Mouse (Mus musculus) regulatory T cell (primary cell): ENCODE data around the gene Tnf.

Experiments used
- in situ Hi-C: fragments of 300-600 bp; cut with MboI, MseI; formaldehyde crosslinking; loops from one replicate; pipeline ENCODE4 v1.15.1; 2025; ENCODE audit warnings: high pct_unique_total_duplicates

Tnf gene

DNA sequence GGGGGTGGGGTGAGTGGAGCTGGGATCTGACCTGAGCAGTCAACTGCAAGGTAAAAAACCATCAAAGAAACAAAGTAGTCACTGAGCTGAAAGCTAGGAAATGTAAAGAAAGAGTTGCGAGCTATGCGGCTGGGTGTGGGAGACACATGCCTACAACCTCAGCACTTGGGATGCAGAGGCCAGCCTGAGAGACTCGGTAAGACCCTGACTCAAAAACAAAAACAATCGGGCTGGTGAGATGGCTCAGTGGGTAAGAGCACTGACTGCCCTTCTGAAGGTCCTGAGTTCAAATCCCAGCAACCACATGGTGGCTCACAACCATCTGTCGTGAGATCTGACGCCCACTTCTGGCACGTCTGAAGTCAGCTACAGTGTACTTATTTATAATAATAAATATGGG lies 32.3 kb upstream of the Tnf start:
- in situ Hi-C loops = loop anchor here (5.0 to 10.0 kb wide), 2 partner anchors 67 to 189 kb away; partner anchors contain the start of genes Clic1 and Msh5

DNA sequence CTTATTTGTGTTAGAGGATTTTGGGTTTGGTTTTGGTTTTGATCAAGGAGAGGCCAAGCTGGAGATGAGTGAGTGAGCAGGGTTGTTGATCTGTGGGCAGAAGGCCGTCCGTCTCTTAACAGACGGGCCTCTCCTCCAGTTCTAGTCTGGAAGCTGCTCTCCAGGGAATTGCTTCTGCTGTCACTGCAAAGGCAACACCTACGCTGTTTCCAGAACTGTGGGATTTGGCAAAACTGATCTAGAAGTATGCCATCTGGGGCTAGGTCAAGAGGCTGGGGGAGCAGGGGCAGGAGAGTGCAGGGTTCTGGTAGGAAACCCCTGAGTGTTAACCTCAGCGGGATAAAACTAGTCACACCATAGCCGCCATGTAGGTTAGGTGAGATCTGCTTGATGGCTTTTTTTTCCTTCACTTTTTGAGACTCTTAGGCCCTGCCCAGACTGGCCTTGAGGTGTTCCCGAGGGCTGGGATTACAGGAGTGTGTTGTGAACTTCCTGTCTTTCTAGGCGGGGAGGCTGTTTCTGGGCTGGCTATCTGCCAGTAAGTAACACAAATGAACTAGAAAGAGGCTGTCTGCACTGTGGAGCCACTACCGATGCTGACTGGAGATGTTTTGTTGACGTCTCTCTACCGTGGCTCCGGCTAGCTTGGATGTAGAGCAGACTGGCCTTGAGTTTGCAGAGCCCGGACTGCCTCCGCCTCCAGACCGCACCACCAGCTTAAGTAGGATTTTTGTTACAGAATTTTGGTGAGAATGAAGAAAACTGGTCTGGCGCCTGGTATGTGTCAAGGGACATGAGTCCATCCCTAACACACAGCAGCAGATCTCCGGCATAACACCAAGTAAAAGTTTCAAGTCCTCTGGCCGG lies 31.5 kb upstream of the Tnf start, which contains the start of gene Atp6v1g2:
Atp6v1g2 (plus strand) TSS at position 547 of the 867 bp plus-strand sequence.
- in situ Hi-C loops = loop anchor here (5.0 to 10.0 kb wide), 2 partner anchors 66 to 189 kb away; partner anchors contain the start of genes Clic1 and Msh5

DNA sequence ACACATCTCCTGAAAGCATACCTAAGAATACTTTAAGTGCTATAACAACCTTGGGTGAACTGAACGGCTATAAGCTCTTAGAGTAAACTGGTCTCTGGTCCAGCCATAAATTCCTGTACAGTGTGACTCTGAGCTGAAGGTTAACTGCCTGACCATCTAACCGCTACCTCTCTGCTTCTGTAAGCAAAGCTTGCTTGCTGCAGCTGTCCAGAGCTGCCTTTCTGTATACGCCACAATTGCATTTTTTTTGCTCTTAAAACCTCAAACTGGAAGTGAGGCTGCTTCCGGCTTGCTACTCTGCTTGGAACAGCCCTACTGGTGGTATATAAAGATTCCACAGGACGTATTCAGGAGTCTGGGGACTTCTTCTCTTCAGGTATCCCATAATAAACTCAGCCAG lies 30.9 kb upstream of the Tnf start:
- in situ Hi-C loops = loop anchor here (5.0 to 10.0 kb wide), 2 partner anchors 65 to 188 kb away; partner anchors contain the start of genes Clic1 and Msh5

DNA sequence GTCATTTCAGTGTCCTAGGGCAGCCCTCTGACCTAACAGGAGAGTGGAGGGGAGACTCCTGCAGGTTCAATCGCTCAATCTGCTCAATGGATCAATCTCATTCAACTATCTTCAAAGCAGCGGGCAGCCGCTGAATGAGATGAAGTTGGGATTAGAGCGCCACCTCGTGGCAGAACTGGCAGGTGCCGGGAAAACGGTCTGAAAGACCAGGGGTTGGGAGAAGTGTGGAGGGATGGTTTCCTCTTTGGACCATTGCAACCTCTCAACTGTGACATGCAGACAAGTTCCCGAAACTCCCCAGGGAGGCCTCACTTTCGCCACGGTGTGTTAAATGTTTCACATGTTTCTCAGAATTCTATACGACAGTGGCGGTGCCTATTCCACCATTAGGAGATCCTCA lies 30.2 kb upstream of the Tnf start:
- in situ Hi-C loops = loop anchor here (5.0 to 10.0 kb wide), 2 partner anchors 65 to 187 kb away; partner anchors contain the start of genes Clic1 and Msh5

DNA sequence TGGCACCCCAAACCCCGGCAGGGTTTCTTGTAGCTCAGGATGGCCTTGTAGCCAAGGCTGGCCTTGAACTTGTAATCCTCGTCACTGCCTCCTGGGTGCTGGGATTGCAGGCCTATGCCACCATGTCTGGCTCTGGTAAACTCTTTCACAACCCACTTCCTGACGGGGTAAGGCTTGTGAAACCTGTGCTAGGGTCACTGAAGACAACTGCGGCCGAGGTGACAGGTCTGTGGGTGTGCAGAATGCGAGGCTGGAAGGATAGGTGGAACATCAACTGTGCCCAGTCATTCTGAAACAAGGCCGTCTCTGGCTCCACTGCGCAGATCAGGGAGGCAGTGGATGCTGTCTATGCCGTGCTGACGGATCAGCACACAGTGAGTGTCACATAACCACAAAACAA lies 29.2 kb upstream of the Tnf start:
- in situ Hi-C loops = loop anchor here (5.0 to 10.0 kb wide), 2 partner anchors 64 to 186 kb away; partner anchors contain the start of genes Clic1 and Msh5

DNA sequence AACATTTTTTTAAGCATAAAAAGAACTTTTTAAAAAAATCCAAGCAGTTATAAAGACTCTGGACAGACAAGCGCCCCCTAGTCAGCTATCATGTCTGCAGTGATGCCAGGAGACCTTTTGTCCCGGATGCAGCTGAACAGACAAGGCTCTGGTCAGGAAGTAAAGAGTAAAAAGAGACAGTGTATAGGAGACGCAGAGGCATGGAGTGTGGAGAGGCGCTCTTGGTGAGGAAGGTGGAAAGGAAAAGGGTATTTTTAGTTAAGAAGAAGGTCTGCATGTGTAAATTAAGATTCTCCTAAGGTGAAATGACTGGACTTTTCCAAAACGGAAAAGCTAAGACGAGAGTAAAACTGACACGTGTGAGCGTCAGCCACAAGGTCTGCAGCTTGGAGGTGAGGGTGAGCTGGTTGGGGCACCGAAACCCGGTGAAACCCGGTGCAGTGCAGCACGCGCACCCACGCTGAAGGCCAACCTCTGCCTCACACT lies 24.8 kb upstream of the Tnf start:
- in situ Hi-C loops = no loop called here

DNA sequence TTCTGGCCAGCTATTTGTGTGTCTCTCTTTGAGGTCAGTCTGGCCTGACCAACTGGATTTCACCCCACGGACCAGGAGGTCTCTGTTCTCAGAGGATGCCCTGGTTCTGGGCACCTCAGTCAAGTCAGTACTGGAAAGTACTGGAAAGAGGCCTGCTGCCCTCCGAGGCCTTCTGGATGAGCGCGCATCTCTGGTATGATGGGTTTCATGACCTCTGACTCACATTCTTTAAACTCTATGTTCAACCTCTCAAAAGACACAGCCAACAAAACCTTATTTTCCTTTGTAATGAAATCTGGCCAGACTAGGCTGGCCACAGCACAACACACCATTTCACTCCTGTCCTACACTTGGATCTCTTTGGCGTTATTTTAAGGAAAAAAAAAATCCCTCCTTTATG lies 23.6 kb upstream of the Tnf start:
- in situ Hi-C loops = no loop called here

DNA sequence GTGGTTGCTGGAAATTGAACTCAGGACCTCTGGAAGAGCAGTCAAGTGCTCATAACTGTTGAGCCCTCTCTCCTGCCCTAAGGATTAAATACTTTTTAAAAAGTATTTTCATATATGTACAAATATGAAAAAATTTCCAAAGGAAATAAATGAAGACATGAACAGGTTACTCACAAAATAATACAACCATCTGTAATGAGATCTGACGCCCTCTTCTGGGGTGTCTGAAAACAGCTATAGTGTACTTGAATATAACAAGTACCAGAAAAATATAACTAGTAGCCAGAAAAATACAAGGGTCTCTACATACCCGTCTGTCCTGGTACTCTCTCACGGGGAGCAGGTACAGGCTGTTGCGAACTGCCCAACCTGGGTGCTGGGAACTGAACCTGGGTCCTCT lies 22.8 kb upstream of the Tnf start:
- in situ Hi-C loops = no loop called here

DNA sequence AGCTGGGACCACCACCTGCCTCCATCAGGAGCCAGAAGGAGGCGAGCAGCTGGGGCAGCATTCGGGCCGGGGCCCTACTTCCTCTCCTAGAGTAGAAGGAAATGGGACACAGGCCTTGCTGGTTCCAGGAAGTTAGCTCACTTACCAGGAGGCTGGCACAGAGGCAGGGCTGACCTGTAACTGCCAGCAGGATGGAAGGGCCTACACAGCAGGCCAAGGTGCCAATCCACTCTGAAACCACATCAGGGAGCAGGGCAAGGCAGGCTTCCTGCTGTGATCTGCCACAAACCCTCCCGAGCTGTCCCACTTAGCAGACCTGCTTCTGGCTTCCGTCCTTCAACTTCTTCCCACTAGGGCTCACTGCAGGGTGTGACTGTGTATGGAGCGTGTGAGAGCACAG lies 20.5 kb upstream of the Tnf start:
- in situ Hi-C loops = no loop called here

DNA sequence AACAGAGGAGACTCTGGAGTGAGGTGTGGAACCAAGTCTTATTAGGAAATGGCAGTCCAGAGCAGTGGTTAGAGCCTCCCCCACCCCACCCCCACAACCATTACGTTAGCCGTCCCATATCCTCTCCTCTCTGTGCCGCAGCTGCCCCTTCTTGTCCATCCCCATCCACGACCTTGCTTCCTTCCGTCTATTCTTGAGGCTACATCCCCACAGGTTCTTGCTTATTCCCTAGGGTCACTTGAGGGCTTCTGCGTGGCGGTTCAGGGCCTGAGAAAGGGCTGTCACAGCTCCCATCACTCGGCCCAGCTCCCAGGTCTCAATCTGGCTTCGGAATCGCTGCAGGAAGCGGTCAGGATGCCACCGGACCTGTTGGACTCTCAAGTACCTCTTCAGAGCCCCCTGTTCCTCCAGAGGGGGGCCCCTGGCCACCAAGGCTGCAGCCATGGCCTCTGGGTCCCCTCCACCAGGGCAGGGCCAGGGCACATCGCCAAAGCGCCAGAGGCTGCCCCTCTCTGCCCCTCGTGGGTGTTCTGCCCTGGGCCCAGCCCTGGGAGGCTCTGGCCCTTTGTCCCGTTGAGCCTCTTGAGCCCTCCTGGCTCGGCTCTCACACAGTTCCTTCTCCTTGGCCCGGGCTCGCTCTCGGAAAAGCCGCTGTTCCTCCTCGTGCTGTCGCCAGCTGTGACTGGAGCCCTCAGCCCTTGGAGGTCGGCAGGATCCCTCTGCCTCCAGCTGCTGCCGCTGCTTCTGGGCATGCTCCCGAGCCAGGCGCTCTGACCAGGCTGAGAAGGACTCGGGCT lies 18.5 kb upstream of the Tnf start, which contains the start of gene Gm16181:
Gm16181 (plus strand) TSS at position 679 of the 797 bp plus-strand sequence.
- in situ Hi-C loops = no loop called here

DNA sequence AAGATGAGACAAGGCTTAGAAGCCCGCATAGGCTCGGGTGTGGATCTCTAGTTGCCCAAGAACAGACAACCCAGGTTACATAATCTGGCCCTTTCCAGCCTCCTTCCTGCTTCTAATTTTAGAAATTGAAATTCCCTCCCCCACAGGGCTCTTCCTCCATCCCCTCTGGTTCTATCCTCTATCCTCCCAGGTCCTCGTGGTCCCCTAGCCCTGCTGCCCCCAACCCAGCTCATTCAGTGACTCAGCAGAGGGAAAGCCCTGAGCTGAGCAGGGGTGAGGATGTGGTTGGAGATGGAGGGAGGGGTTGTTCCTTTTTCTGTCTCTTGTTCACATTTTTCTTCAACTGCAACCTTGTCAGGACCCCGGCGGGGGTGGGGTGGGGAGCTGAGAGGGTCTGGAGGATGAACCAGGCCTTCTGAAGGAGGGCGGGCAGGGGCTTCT lies 17.8 kb upstream of the Tnf start:
- in situ Hi-C loops = no loop called here

DNA sequence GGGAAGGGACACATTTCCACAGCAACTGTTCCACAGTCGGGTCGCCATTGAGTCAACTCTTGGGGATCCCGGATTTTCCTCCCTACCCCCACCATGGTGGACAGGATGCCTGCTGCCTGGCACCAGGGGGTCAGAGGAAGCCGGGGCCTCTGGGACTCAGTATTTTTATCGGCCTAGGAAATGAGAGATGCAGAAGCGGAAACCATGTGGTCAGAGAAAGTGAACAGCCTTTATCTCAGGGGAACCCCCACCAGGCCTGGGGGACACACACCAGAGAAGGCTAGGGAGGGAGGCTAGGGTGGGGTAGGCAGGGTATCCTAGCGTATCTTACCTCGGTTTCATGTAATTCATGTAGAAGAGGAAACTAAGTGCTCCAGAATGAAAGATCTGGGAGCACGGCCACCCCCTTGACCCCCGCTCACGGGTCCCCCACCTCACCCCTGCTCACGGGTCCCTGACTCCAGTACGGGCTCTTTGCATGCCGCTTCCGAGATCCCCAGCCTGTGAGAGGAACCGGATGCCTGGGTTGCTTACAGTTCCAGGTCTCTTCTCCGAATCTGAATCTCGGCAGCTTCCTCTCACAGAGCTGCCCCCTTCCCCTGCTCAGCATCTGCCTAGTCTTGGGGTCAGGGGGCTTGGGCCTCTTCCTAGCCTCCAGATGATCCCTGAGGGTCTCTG lies 16.8 kb upstream of the Tnf start:
- in situ Hi-C loops = no loop called here

DNA sequence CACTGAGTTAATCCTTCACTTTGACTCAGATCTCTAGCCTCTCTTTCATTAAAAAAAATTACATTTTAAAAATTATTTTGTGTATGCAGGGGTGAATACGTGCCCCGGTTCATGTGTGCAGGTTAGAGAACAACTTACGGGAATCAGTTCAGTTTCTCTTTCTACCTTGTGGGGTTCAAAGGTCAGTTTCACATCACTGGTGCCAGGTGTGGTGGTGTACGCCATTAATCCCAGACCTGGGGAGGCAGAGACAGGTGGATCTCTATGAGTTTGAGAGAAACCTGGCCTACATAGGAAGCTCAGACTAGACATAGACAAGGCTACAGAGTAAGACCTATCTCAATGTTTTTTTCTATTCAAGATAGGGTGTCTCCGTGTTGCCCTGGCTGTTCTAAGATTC lies 11.3 kb upstream of the Tnf start:
- in situ Hi-C loops = no loop called here

DNA sequence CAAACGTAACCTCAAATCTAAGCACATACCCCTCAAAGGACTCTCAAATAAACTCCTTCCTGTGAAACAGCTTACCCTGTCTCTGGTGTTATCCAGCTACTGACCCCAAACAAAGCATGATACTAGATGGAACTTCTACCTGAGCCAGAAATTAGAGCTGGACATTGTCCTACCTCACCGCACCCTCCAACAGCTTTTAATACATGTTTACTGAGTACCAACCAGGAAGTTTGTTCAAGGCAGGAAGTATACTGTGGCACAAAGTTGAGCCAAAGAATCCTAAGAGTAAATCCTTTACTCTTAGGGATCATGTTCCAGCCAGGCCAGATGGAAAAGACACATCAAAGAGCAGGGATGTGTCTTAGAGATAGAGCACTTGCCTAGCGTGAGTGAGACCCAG lies 8.8 kb upstream of the Tnf start:
- in situ Hi-C loops = no loop called here

DNA sequence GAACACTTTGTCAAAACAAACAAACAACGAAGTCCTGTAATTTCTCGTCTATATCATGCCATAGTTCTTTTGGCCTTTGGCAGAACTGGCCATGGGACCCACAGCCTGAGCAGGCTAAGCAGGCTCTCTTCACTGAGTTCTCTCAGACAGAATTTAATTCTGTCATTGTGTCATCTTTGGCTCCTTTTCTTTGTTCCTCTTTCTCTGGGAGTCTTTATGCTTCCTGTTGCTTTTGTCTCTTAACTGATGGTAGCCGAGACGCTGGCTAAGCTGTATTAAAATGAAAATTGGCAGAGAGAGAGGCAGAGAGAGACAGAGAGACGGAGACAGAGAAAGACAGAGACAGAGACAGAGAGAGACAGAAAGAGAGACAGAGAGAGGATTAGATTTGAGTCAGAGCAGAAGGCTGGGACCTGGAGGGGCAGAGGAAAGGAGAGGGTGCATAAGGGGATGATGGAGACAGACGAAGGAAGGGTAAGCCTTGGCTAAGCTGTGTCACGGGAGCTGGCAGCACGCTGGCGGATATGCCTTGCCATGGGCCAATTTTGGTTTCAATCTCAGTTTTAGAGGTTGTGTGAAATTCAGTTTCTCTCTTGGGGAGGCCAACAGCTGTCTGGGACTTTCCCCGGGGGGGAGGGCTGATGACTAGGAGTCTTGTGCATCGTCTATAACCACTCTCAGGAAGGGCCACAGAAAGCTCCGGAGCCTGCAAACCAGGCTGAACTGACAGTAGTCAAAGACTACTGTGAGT lies 8.2 kb upstream of the Tnf start:
- in situ Hi-C loops = no loop called here

DNA sequence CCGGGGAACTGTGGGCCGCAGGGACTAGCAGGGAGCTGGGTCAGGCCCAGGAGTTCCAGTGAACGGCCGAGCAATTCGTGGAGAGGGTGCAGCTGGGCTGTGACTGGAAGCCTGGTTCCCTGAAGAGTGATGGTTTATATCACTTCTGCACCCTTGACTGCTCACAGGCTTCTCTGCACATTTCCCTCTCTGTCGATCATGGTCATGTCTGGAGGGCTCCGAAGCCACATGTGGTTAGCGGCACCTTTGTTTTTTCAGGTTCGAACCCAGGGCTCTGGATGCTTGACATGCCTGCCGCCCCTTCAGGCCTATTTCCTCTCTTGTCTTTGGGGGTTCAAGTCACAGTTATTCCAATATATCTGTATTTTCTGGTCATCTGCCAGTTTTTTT lies 3.6 kb upstream of the Tnf start:
- in situ Hi-C loops = no loop called here

DNA sequence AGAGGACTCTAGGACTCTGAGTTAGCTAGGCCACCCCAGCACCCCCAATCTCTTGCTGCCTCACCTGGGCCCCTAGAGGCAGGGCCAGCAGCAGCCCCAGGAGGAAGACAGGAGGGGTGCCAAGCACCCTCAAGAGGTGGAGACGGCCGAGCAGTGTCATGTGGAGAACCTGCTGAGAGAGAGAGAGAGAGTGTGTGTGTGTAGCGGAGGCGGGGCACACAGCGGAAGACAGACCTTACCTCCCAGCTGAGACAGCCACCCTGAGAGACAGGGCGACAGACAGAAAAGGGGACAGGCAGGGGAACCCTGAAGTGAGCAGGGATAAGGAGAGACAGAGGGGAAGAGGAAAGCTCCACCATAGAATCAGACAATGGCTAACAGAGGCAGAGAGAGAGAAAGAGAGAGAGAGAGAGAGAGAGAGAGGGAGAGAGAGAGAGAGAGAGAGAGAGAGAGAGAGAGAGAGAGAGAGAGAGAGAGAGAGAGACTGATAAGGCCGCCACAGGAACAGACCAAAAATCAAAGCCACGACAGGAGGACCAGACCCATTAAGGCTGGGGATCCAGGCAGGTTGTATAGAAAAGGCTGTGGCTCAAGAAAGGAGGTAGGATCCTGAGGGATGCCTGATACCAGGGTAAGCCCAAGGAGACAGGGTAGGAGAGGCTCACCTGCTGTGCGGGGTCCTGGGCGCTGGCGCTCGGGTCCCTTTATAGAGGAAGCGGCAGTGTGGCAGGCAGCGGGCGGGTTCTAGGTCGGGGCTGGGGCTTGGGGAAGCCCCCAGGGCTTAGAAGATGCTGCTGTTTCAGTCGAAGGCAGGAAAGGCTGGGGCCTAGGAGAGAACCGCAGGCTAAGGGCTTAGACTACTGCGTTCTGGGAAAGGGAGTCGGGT lies 2.9 kb upstream of the Tnf start, which contains the start of gene Lta:
Lta (minus strand) TSS at position 858 of the 886 bp plus-strand sequence.
- in situ Hi-C loops = no loop called here

DNA sequence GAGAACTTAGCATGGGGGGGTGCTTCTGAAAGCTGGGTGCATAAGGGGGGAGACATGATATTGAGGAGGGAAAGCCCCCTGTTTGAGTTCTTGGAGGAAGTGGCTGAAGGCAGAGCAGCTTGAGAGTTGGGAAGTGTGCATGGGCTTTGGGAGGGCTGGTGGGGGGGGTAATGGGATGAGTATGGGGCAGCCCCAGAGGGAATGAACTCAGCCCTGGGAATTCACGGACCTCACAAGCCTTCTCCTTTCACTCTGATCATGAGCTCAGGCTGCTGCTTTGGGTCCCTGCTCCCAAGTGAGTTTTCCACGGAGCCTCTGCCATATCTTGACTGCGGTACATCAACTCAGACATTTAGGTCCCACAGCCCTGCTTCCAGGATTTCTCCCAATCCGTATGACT lies 635 bp upstream of the Tnf start:
- in situ Hi-C loops = no loop called here

DNA sequence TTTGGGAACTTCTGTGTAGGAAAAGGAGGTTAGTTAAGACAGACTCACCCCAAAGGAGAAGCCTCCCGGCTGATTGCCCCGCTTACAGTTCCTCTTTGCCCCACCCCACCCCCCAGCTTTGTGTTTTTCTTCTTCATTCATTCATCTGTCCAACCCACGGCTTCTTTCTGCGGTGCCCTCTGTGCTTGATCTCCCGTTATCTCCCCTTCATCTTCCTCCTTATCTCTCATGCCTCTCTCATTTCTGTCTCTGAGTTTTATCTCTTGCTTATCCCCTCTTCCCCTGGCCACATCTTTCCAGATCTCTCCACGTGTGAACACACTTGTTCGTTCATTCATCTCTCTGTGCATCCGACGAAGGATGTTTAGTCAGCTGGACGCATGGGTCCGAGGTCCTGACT lies 679 bp downstream of the Tnf start:
- in situ Hi-C loops = no loop called here

DNA sequence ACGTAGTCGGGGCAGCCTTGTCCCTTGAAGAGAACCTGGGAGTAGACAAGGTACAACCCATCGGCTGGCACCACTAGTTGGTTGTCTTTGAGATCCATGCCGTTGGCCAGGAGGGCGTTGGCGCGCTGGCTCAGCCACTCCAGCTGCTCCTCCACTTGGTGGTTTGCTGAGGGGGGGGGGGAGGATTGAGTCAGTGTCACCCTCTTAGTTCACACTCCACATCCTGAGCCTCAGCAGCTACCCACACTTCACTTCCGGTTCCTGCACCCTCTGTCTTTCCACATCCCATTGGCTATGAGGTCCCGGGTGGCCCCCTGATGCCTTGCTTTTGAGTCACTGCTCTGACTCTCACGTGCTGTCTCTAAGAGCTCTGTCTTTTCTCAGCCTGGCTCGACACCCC lies 1.4 kb downstream of the Tnf start:
- in situ Hi-C loops = no loop called here
